Mouse (Mus musculus): ENCODE results near the gene Abi3. TPM values are rescaled to one million over a fixed set of nuclear protein-coding genes. Genes with fewer than 3 reads are reported as not detected.

Gene Abi3
- polyA plus RNA-seq, 1 experiment from 2014 or later, result 4.2 TPM

DNA sequence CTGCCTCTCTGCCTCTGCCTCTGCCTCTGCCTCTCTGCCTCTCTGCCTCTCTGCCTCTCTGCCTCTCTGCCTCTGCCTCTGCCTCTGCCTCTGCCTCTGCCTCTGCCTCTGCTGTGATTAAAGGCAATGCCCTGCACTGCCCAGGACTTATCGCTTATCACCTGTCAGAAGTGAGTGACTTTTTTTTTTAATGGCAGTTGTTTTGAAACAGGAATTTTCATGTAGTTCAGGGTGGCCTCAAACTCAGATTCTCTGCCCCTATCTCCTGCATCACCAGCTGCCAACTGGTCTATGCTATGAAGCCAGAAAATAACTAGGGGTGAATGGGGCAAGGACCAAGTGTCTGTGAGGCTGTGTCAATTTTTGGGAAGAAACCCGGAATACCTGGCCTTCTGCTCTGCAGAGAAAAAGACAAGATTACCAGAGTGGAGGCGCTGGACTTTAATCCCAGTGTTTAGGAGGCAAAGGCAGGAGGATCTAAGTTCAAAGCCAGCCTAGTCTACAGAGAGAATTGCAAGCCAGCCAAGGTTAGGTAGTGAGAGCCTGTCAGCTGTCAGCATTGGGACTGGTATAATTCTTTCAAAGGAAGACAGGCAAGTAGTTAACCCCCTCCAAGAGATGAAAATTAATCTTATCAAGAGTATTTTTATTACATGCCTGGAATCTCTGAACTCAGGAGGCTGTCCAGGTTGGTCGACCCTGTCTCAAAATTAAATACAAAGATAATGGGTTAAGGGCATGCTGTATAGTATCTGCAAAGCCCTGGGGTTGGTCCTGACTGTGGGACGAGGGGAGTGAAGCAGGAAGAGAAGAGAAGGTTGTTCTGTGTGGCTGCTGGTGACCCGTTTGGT is 15.7 kb downstream of the Abi3 start:
- no peak overlapping the region for H3K4me2 ChIP-seq (replicated peaks; ENCODE audit: low read depth)
- no peak for ATAC-seq (ENCODE audit: low FRiP score, low TSS enrichment)
- no peaks in the 10 kb centered on the region for H3K36me3 ChIP-seq (ENCODE audit: control insufficient read depth, insufficient read depth, low read length)

DNA sequence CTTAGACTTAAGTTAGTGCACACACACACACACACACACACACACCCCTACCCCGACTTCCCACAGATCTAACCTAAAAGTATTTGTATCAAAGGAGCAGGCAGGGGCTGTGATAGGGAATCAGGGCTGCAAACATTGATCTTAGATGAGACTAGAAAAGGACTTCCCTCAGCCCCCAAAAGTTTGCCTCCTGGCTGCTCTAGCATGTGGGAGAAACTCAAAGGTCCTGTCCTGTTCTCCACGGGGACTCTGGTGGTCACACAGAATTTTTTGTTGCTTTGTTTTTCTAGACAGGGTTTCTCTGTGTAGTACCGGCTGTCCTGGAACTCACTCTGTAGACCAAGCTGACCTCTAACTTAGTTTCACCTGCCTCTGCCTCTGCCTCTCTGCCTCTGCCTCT is 16.7 kb downstream of the Abi3 start:
- TF ChIP-seq EP300 (optimal IDR thresholded peaks at IDR 0.05) (no peak), CTCF (IDR thresholded peaks at IDR 0.05; ENCODE audit: low read depth) (no peak)
- peaks cover 12% of the 10 kb centered on the region; the same call in 1 of the 2 replicates for H3K27me3 ChIP-seq (ENCODE audit: control insufficient read depth, insufficient read depth, low read length)
- WGBS, result 44% methylated on average over 3 of the region's 3 CpGs
- ATAC-seq (ENCODE audit: low FRiP score, low TSS enrichment) (no peak), DNase-seq (ENCODE audit: low spot score) (no peak)
- H3K27ac ChIP-seq (replicated peaks), result no peak overlapping the region
- no peak overlapping the region for H3K4me2 ChIP-seq (replicated peaks; ENCODE audit: low read depth)
- H3K4me3 ChIP-seq (ENCODE audit: low read depth, low read length), result no peak overlapping the region
- H3K9me3 ChIP-seq (ENCODE audit: control insufficient read depth, low read length), result no peaks in the 10 kb centered on the region
- no peak overlapping the region for H3K9ac ChIP-seq (ENCODE audit: low read length)
- H3K36me3 ChIP-seq (ENCODE audit: control insufficient read depth, insufficient read depth, low read length), result no peaks in the 10 kb centered on the region
- no peaks in the 10 kb centered on the region; the same call in none of the 2 replicates for H3K4me1 ChIP-seq (replicated peaks; ENCODE audit: control insufficient read depth, insufficient read depth)

More for the DNA sequence above, 15.7 kb downstream of the Abi3 start:
- Histone ChIP-seq H3K27ac (replicated peaks) (no peak overlapping the region), H3K27me3 (ENCODE audit: control insufficient read depth, insufficient read depth, low read length) (peaks cover 16% of the 10 kb centered on the region; the same call in 1 of the 2 replicates), H3K4me1 (replicated peaks; ENCODE audit: control insufficient read depth, insufficient read depth) (peaks cover 5% of the 10 kb centered on the region), H3K9me3 (ENCODE audit: control insufficient read depth, low read length) (no peaks in the 10 kb centered on the region), H3K9ac (ENCODE audit: low read length) (no peak overlapping the region), H3K4me3 (ENCODE audit: low read depth, low read length) (no peak overlapping the region)
- no peak for DNase-seq (ENCODE audit: low spot score)
- WGBS, result 50% methylated on average over 6 of the region's 6 CpGs
- TF ChIP-seq EP300 (optimal IDR thresholded peaks at IDR 0.05) (no peak), CTCF (IDR thresholded peaks at IDR 0.05; ENCODE audit: low read depth) (no peak)

DNA sequence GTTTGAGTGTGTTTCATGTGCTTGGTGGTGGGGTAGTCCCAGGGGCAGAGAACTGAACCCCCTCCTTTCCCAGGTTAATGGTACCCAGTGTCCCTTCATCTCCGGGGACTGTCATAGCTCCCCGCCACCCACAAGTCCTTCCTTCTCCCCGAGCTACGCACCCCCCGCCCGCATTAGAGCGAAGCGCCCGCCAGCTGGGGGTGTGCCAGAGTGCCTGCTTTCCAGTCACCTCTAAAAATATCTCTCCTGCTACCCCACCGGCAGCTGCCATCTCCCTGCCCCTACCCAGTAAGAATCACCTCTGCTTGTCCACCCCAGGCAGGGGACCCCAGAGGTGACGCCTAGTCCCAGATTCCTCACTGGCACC is 17.4 kb downstream of the Abi3 start:
- Histone ChIP-seq H3K9ac (ENCODE audit: low read length) (peak overlapping the region; percentile 70), H3K36me3 (ENCODE audit: control insufficient read depth, insufficient read depth, low read length) (no peaks in the 10 kb centered on the region), H3K27ac (replicated peaks) (no peak overlapping the region), H3K4me2 (replicated peaks; ENCODE audit: low read depth) (peak overlapping the region; percentile 91), H3K4me1 (replicated peaks; ENCODE audit: control insufficient read depth, insufficient read depth) (no peaks in the 10 kb centered on the region; the same call in 1 of the 2 replicates), H3K4me3 (ENCODE audit: low read depth, low read length) (peak overlapping the region; percentile 56), H3K9me3 (ENCODE audit: control insufficient read depth, low read length) (no peaks in the 10 kb centered on the region), H3K27me3 (ENCODE audit: control insufficient read depth, insufficient read depth, low read length) (peaks cover 8% of the 10 kb centered on the region; the same call in 1 of the 2 replicates)
- no peak for DNase-seq (ENCODE audit: low spot score)
- TF ChIP-seq EP300 (optimal IDR thresholded peaks at IDR 0.05) (no peak), CTCF (IDR thresholded peaks at IDR 0.05; ENCODE audit: low read depth) (no peak)
- WGBS, result 2% methylated on average over 11 of the region's 11 CpGs
- ATAC-seq (ENCODE audit: low FRiP score, low TSS enrichment), result no peak; the same call in 1 of the 2 replicates

DNA sequence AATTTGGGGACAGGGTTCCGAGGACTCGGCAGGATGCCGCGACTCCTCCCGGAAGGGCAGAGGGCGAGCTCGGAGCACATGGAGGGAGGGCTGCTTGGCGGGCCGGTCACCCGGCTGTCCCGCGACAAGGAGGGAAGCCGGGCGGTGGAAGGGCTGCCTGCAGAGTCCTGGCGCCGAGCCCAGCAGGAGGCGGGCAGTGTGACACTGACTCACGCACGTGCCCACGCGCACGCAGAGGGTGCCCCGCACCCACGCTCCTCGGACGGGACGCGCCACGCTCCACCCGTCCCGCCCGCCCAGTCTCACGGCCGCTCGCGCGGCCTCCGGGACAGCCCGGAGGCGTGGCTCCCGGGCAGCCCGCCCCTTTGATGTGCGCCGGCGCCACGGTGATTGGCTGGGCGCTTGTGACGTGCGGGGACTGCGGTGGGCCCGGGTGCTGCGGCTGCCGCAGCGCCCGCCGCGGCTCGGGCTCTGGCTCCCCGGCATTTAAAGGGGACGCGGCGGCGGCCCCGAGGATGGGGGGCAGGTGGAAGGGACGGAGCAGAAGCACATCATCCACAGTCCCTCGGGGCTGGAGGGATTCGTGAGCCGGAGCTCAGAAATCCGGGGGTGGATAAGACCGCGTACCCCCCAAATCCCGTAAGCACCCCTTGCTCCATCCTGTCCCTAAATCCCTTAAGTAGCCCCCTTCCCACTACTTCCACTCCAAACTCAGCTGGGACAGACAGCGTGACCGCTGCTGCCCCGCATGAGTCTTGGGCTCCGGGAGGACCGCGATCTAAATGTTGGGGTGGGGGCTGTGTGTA is 18.0 kb downstream of the Abi3 start, which contains the start of gene Phospho1:
Gene Phospho1, plus strand, starts transcription at position 429 of the 806 bp plus-strand sequence.
- under 1% methylated on average over 57 of the region's 78 CpGs for WGBS
- Histone ChIP-seq H3K4me1 (replicated peaks; ENCODE audit: control insufficient read depth, insufficient read depth) (no peaks in the 10 kb centered on the region; the same call in 1 of the 2 replicates), H3K4me2 (replicated peaks; ENCODE audit: low read depth) (peak within 1 kb of the TSS; percentile 91), H3K9me3 (ENCODE audit: control insufficient read depth, low read length) (no peaks in the 10 kb centered on the region), H3K27ac (replicated peaks) (peak within 1 kb of the TSS; percentile 30; the same call in 1 of the 2 replicates), H3K27me3 (ENCODE audit: control insufficient read depth, insufficient read depth, low read length) (peaks cover 4% of the 10 kb centered on the region; the same call in 1 of the 2 replicates), H3K36me3 (ENCODE audit: control insufficient read depth, insufficient read depth, low read length) (no peaks in the 10 kb centered on the region), H3K9ac (ENCODE audit: low read length) (peak within 1 kb of the TSS; percentile 70), H3K4me3 (ENCODE audit: low read depth, low read length) (peak within 1 kb of the TSS; percentile 56)
- TF ChIP-seq EP300 (optimal IDR thresholded peaks at IDR 0.05) (no peak), CTCF (IDR thresholded peaks at IDR 0.05; ENCODE audit: low read depth) (no peak)
- peak; percentile 92 for DNase-seq (ENCODE audit: low spot score)
- peak; percentile 92 for ATAC-seq (ENCODE audit: low FRiP score, low TSS enrichment)

DNA sequence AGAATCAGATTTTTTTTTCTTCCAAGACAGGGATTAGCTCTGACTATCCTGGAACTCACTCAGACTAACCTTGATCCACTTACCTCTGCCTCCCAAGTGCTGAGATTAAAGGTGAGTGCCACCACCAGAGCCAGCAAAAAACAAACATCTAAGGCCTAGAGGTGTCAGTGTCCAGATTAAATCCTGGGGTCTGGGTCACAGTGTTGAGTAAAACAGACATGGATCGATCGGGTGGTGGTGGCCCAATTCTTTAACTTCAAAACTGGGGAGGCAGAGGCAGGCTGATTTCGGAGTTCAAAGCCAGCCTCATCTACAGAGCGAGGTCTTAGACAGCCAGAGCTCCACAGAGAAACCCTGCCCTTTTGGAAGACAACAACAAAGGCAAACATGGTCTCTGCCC is 19.8 kb downstream of the Abi3 start:
- TF ChIP-seq CTCF (IDR thresholded peaks at IDR 0.05; ENCODE audit: low read depth), result no peak
- no peak for TF ChIP-seq EP300 (optimal IDR thresholded peaks at IDR 0.05)
- WGBS, result 89% methylated on average over 4 of the region's 4 CpGs
- H3K4me3 ChIP-seq (ENCODE audit: low read depth, low read length), result no peak overlapping the region

More for the DNA sequence above, 19.8 kb downstream of the Abi3 start:
- Histone ChIP-seq H3K27me3 (ENCODE audit: control insufficient read depth, insufficient read depth, low read length) (peaks cover 4% of the 10 kb centered on the region; the same call in 1 of the 2 replicates), H3K27ac (replicated peaks) (no peak overlapping the region), H3K4me2 (replicated peaks; ENCODE audit: low read depth) (no peak overlapping the region), H3K9ac (ENCODE audit: low read length) (no peak overlapping the region), H3K9me3 (ENCODE audit: control insufficient read depth, low read length) (no peaks in the 10 kb centered on the region), H3K4me1 (replicated peaks; ENCODE audit: control insufficient read depth, insufficient read depth) (no peaks in the 10 kb centered on the region; the same call in 1 of the 2 replicates), H3K36me3 (ENCODE audit: control insufficient read depth, insufficient read depth, low read length) (no peaks in the 10 kb centered on the region)
- no peak for DNase-seq (ENCODE audit: low spot score)
- ATAC-seq (ENCODE audit: low FRiP score, low TSS enrichment), result no peak
